Mouse (Mus musculus) heart, embryonic 16.5 days (tissue): ENCODE data around the gene Nsmce4a. TPM values are rescaled to one million over a fixed set of nuclear protein-coding genes. Genes with fewer than 3 reads are reported as not detected.

ENCODE experiments used
- ATAC-seq: fragments of 200-750 bp; cut with Nextera tagmentation; replicated peaks from 2 replicates; pipeline ENCODE4 v1.8.0; 2017; ENCODE audit warnings: moderate number of reproducible peaks; ENCODE audit not compliant: insufficient read depth, low FRiP score; ENCODE audit errors: extremely low read depth
- H3K27ac ChIP-seq: fragments of 300-500 bp; sonication (generic); 2 replicates; pipeline ENCODE4 v1.5.1; 2014; ENCODE audit warnings: mild to moderate bottlenecking, low read length, control low read depth, moderate library complexity
- H3K27me3 ChIP-seq: fragments of 300-500 bp; sonication (generic); 2 replicates; pipeline ENCODE4 v1.6.1; 2014; ENCODE audit warnings: low read length, mixed read lengths; ENCODE audit not compliant: control insufficient read depth, insufficient read depth
- H3K36me3 ChIP-seq: fragments of 300-500 bp; sonication (generic); 2 replicates; pipeline ENCODE4 v1.6.1; 2014; ENCODE audit not compliant: control insufficient read depth, insufficient read depth
- H3K4me1 ChIP-seq: fragments of 300-500 bp; sonication (generic); 2 replicates; pipeline ENCODE4 v1.6.1; 2014; ENCODE audit warnings: low read length, mixed read lengths; ENCODE audit not compliant: control insufficient read depth, insufficient read depth
- H3K4me2 ChIP-seq: fragments of 300-500 bp; sonication (generic); 2 replicates; pipeline ENCODE4 v1.6.1; 2014; ENCODE audit warnings: low read depth, mild to moderate bottlenecking, control low read depth, low read length
- H3K4me3 ChIP-seq: fragments of 300-500 bp; sonication (generic); 2 replicates; pipeline ENCODE4 v1.5.1; 2014; ENCODE audit warnings: mild to moderate bottlenecking, control low read depth, low read length
- H3K9ac ChIP-seq: fragments of 300-500 bp; sonication (generic); 2 replicates; pipeline ENCODE4 v1.6.1; 2014; ENCODE audit warnings: low read length, control low read depth
- H3K9me3 ChIP-seq: fragments of 300-500 bp; sonication (generic); replicated peaks from 2 replicates; pipeline ENCODE4 v1.6.1; 2016; ENCODE audit warnings: low read length; ENCODE audit not compliant: control insufficient read depth
- WGBS: fragments of 180-500 bp; shearing (Covaris S2); extraction: QIAGEN DNeasy Blood & Tissue Kit; methylation state at CpG from one replicate; pipeline ENCODE4 v1.1.7; 2014; 5-methylcytosine and 5-hydroxymethylcytosine counted together
- polyA plus RNA-seq: library from polyadenylated mRNA; unstranded; fragments of >200 nt; fragmentation: Nextera tagmentation; extraction: Ambion mirVana; gene quantifications from 2 replicates; pipeline ENCODE4 v1.2.1, GENCODE M21; 2015

The Nsmce4a gene
- polyA plus RNA-seq, 1 experiment from 2014 or later, result 132 TPM

GRCm38 (mm10) chr7:130573746-130574145 lies 828 bp upstream of the Nsmce4a start:
- Histone ChIP-seq H3K4me1 (peaks cover 24% of the 10 kb centered on the region), H3K9ac (no peak overlapping the region), H3K9me3 (no peaks in the 10 kb centered on the region), H3K36me3 (no peaks in the 10 kb centered on the region), H3K4me2 (no peak overlapping the region), H3K4me3 (no peak overlapping the region), H3K27me3 (no peaks in the 10 kb centered on the region), H3K27ac (no peak overlapping the region)
- ATAC-seq, result no peak
- 96% methylated on average over 10 of the region's 10 CpGs for WGBS

- Histone ChIP-seq H3K4me1 (peaks cover 17% of the 10 kb centered on the region), H3K9ac (no peak overlapping the region), H3K27ac (no peak overlapping the region), H3K36me3 (no peaks in the 10 kb centered on the region), H3K9me3 (no peaks in the 10 kb centered on the region), H3K4me2 (no peak overlapping the region), H3K27me3 (no peaks in the 10 kb centered on the region), H3K4me3 (no peak overlapping the region)
- ATAC-seq, result no peak
- 87% methylated on average over 7 of the region's 7 CpGs for WGBS
Observed at GRCm38 (mm10) chr7:130570472-130570871, 2.4 kb downstream of the Nsmce4a start.

- ATAC-seq, result 0 out of 2 replicates have a peak, but pooled peaks have one; percentile 39
- H3K27ac ChIP-seq, result peak overlapping the region; percentile 37
- H3K4me1 ChIP-seq, result peaks cover 11% of the 10 kb centered on the region
- no peak overlapping the region for H3K9ac ChIP-seq
- no peak overlapping the region for H3K4me2 ChIP-seq
- no peaks in the 10 kb centered on the region for H3K36me3 ChIP-seq
- no peaks in the 10 kb centered on the region for H3K27me3 ChIP-seq
- H3K9me3 ChIP-seq, result no peaks in the 10 kb centered on the region
- 32% methylated on average over 9 of the region's 9 CpGs for WGBS
- H3K4me3 ChIP-seq, result no peak overlapping the region
Observed at GRCm38 (mm10) chr7:130568783-130569436, 4.0 kb downstream of the Nsmce4a start.

GRCm38 (mm10) chr7:130564596-130564995 lies 8.3 kb downstream of the Nsmce4a start:
- H3K4me2 ChIP-seq, result no peak overlapping the region
- no peak overlapping the region for H3K27ac ChIP-seq
- H3K4me1 ChIP-seq, result peaks cover 11% of the 10 kb centered on the region
- ATAC-seq, result no peak
- WGBS, result 40% methylated on average over 3 of the region's 3 CpGs
- no peak overlapping the region for H3K9ac ChIP-seq
- no peaks in the 10 kb centered on the region for H3K36me3 ChIP-seq
- no peaks in the 10 kb centered on the region for H3K27me3 ChIP-seq
- H3K4me3 ChIP-seq, result no peak overlapping the region
- H3K9me3 ChIP-seq, result no peaks in the 10 kb centered on the region

GRCm38 (mm10) chr7:130563880-130564279 lies 9.0 kb downstream of the Nsmce4a start:
- H3K4me2 ChIP-seq, result no peak overlapping the region
- no peaks in the 10 kb centered on the region for H3K27me3 ChIP-seq
- H3K36me3 ChIP-seq, result no peaks in the 10 kb centered on the region
- H3K9ac ChIP-seq, result no peak overlapping the region
- H3K4me1 ChIP-seq, result peaks cover 5% of the 10 kb centered on the region
- ATAC-seq, result no peak
- H3K4me3 ChIP-seq, result no peak overlapping the region
- no peak overlapping the region for H3K27ac ChIP-seq
- WGBS, result 44% methylated on average over 4 of the region's 4 CpGs
- no peaks in the 10 kb centered on the region for H3K9me3 ChIP-seq

GRCm38 (mm10) chr7:130563276-130563675 lies 9.6 kb downstream of the Nsmce4a start:
- ATAC-seq, result no peak
- Histone ChIP-seq H3K4me2 (no peak overlapping the region), H3K4me3 (no peak overlapping the region), H3K27ac (no peak overlapping the region), H3K9ac (no peak overlapping the region), H3K27me3 (no peaks in the 10 kb centered on the region), H3K4me1 (peaks cover 4% of the 10 kb centered on the region), H3K36me3 (no peaks in the 10 kb centered on the region), H3K9me3 (no peaks in the 10 kb centered on the region)
- WGBS, result 92% methylated on average over 4 of the region's 4 CpGs

GRCm38 (mm10) chr7:130560933-130561332 lies 12.0 kb downstream of the Nsmce4a start:
- no CpG with 5 or more reads among the region's 1 CpGs for WGBS

GRCm38 (mm10) chr7:130558592-130558991 lies 14.3 kb downstream of the Nsmce4a start:
- ATAC-seq, result no peak
- WGBS, result 78% methylated on average over 4 of the region's 4 CpGs
- no peaks in the 10 kb centered on the region for H3K36me3 ChIP-seq

More at GRCm38 (mm10) chr7:130560933-130561332, 12.0 kb downstream of the Nsmce4a start:
- Histone ChIP-seq H3K27ac (no peak overlapping the region), H3K4me2 (no peak overlapping the region), H3K36me3 (no peaks in the 10 kb centered on the region), H3K27me3 (no peaks in the 10 kb centered on the region), H3K4me1 (peaks cover 4% of the 10 kb centered on the region), H3K4me3 (no peak overlapping the region), H3K9ac (no peak overlapping the region), H3K9me3 (no peaks in the 10 kb centered on the region)
- no peak for ATAC-seq

GRCm38 (mm10) chr7:130555597-130555996 lies 17.3 kb downstream of the Nsmce4a start:
- 0 out of 2 replicates have a peak overlapping the region, but pooled peaks have one; percentile 12 for H3K27ac ChIP-seq
- H3K27me3 ChIP-seq, result no peaks in the 10 kb centered on the region
- H3K9me3 ChIP-seq, result no peaks in the 10 kb centered on the region
- no peaks in the 10 kb centered on the region for H3K36me3 ChIP-seq
- peak; percentile 55; the same call in 1 of the 2 replicates for ATAC-seq
- H3K4me3 ChIP-seq, result no peak overlapping the region
- H3K4me2 ChIP-seq, result no peak overlapping the region
- WGBS, result 51% methylated on average over 5 of the region's 5 CpGs
- H3K9ac ChIP-seq, result no peak overlapping the region
- peaks cover 8% of the 10 kb centered on the region; the same call in 1 of the 2 replicates for H3K4me1 ChIP-seq

More at GRCm38 (mm10) chr7:130558592-130558991, 14.3 kb downstream of the Nsmce4a start:
- no peak overlapping the region for H3K27ac ChIP-seq
- H3K4me1 ChIP-seq, result 0 out of 2 replicates have a peak, but pooled peaks cover 2% of the 10 kb centered on the region
- H3K4me2 ChIP-seq, result no peak overlapping the region
- H3K27me3 ChIP-seq, result no peaks in the 10 kb centered on the region
- no peak overlapping the region for H3K4me3 ChIP-seq
- no peak overlapping the region for H3K9ac ChIP-seq
- no peaks in the 10 kb centered on the region for H3K9me3 ChIP-seq
